Mouse (Mus musculus) ES-Bruce4 (cell line): ENCODE measurements around the gene Crygn. TPM values are rescaled to one million over a fixed set of nuclear protein-coding genes. Genes with fewer than 3 reads are reported as not detected.
A peak's percentile ranks its signal among the peaks of the same experiment; 100 is the strongest.

Source experiments
- H3K27ac ChIP-seq: 2 replicates; pipeline ENCODE4 v1.5.1; 2012; ENCODE audit warnings: low read length, inconsistent platforms; ENCODE audit not compliant: insufficient read depth
- H3K27me3 ChIP-seq: 2 replicates; pipeline ENCODE4 v1.6.1; 2012; ENCODE audit warnings: mild to moderate bottlenecking, low read length, inconsistent platforms; ENCODE audit not compliant: control insufficient read depth, poor library complexity, insufficient read depth, severe bottlenecking
- H3K36me3 ChIP-seq: 2 replicates; pipeline ENCODE4 v1.6.1; 2012; ENCODE audit warnings: inconsistent platforms, mild to moderate bottlenecking, low read length, moderate library complexity; ENCODE audit not compliant: control insufficient read depth, poor library complexity, insufficient read depth, severe bottlenecking
- H3K4me1 ChIP-seq: one replicate; pipeline ENCODE4 v1.8.1; 2011; ENCODE audit warnings: low read length; ENCODE audit not compliant: control insufficient read depth, insufficient read depth
- H3K4me3 ChIP-seq: 2 replicates; pipeline ENCODE4 v1.5.1; 2011; ENCODE audit warnings: low read depth, mild to moderate bottlenecking, low read length
- H3K9ac ChIP-seq: 2 replicates; pipeline ENCODE4 v1.6.1; 2012; ENCODE audit warnings: low read depth, mild to moderate bottlenecking, inconsistent platforms; ENCODE audit not compliant: poor library complexity, severe bottlenecking
- H3K9me3 ChIP-seq: replicated peaks from 2 replicates; pipeline ENCODE4 v1.6.1; 2012; ENCODE audit warnings: mild to moderate bottlenecking, low read length, inconsistent platforms; ENCODE audit not compliant: control insufficient read depth, poor library complexity, insufficient read depth, severe bottlenecking
- CTCF ChIP-seq: IDR thresholded peaks from one replicate; pipeline ENCODE4 v1.8.1; 2011; ENCODE audit warnings: low read depth, low read length
- EP300 ChIP-seq: IDR thresholded peaks from 2 replicates; pipeline ENCODE4 v1.6.1; 2011; ENCODE audit warnings: low read depth, low read length; ENCODE audit not compliant: insufficient read depth
- POLR2A ChIP-seq: IDR thresholded peaks from one replicate; pipeline ENCODE4 v1.8.1; 2011; ENCODE audit warnings: low read length; ENCODE audit not compliant: insufficient read depth
- polyA plus RNA-seq: library from polyadenylated mRNA; stranded (reverse); fragments of >200 nt; gene quantifications from 2 replicates; pipeline ENCODE4 v1.2.4, GENCODE M21; 2011; ENCODE audit warnings: low read depth; ENCODE audit not compliant: missing spikeins, insufficient read depth, insufficient read length

The Crygn gene
- polyA plus RNA-seq, 1 experiment = not detected

DNA sequence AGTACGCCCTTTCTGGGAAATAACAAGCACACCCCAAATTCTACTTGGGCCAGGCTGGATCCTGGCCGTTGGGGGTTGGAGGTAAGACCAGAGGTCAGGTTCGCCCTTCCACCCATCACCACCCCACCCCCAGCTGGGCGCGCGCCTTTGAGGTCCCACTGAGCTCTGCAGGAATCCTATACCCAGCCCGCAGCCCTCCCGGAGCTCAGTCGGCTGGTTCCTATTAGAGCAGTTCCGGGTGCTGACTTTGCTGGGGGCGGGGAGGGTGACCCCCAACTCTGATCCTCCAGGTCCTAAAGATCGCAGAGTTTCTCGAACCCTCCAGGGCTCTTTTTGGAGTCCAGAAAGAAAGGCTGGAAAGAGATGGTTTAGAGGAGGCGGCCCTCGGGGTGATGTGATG is 26.8 kb downstream of the Crygn start:
- no peaks in the 10 kb centered on the region for H3K9me3 ChIP-seq
- H3K9ac ChIP-seq = peak overlapping the region; percentile 74
- H3K4me1 ChIP-seq = peaks cover 4% of the 10 kb centered on the region
- peaks cover 2% of the 10 kb centered on the region; the same call in 1 of the 2 replicates for H3K36me3 ChIP-seq
- H3K4me3 ChIP-seq = peak overlapping the region; percentile 87
- H3K27me3 ChIP-seq = no peaks in the 10 kb centered on the region
- TF ChIP-seq CTCF (no peak), EP300 (no peak), POLR2A (no peak)
- no peak overlapping the region for H3K27ac ChIP-seq

GRCm38 (mm10) chr5:24730488-24730871 is 27.3 kb downstream of the Crygn start, which contains the start of gene Wdr86:
Gene Wdr86 (minus strand): TSS chr5:24730727.
- Histone ChIP-seq H3K4me3 (peak within 1 kb of the TSS; percentile 87), H3K27me3 (no peaks in the 10 kb centered on the region), H3K9me3 (no peaks in the 10 kb centered on the region), H3K9ac (peak within 1 kb of the TSS; percentile 74), H3K36me3 (peaks cover 2% of the 10 kb centered on the region; the same call in 1 of the 2 replicates), H3K27ac (no peak within 1 kb of the TSS), H3K4me1 (peaks cover 4% of the 10 kb centered on the region)
- TF ChIP-seq POLR2A (no peak), EP300 (0 out of 2 replicates have a peak, but pooled peaks have one; percentile 6)

- H3K27me3 ChIP-seq = no peaks in the 10 kb centered on the region
- H3K27ac ChIP-seq = no peak overlapping the region
- H3K36me3 ChIP-seq = peaks cover 2% of the 10 kb centered on the region; the same call in 1 of the 2 replicates
- H3K9me3 ChIP-seq = no peaks in the 10 kb centered on the region
- H3K4me3 ChIP-seq = peak overlapping the region; percentile 87
- H3K9ac ChIP-seq = peak overlapping the region; percentile 74
- TF ChIP-seq EP300 = no peak
- TF ChIP-seq POLR2A = no peak
- no peak for TF ChIP-seq CTCF
- H3K4me1 ChIP-seq = peaks cover 4% of the 10 kb centered on the region
These were observed 27.9 kb downstream of the Crygn start for GRCm38 (mm10) chr5:24729797-24730487.

DNA sequence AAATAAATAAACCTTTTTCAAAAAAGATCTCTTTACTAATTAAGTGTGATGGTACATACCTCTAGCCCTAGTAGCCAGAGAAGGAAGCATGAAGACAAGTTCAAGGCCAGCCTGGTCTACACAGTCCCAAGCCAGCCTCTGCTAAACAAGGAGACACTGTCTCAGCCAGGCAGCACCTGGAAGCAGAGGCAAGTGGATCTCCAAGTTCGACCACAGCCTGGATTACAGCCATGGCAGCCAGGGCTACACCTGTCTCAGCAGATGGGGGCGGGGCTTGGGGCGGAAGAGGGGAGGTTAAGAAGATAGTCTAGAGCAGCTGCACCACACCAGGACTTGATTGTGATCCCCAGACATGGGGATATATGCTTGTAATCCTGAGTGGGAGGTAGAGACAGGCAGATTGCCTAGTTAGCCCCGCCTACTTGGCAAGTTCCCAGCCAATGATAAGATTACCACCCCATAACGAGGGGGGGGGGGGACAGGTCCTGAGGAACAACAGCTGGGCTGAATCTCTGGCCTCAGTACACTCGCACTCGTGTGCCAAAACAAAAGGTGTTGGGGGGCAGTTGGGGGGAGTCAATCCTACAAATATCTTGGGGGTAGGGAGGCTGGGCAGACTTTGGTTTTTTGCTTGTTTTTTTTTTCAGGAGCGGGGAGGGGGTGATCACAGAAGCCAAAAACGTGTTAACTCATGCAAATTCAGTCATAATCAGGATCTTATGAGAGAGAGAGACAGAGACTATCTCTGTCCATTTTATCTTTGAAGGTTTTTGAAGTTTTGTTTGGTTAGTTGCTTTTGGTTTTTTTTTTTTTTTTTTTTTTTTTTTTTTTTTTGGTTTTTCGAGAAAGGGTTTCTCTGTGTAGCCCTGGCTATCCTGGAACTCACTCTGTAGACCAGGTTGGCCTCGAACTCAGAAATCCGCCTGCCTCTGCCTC is 30.6 kb downstream of the Crygn start:
- TF ChIP-seq EP300 = no peak
- no peak for TF ChIP-seq POLR2A
- TF ChIP-seq CTCF = no peak
- Histone ChIP-seq H3K4me3 (no peak overlapping the region), H3K9me3 (no peaks in the 10 kb centered on the region), H3K36me3 (peaks cover 2% of the 10 kb centered on the region; the same call in 1 of the 2 replicates), H3K27me3 (no peaks in the 10 kb centered on the region), H3K9ac (no peak overlapping the region), H3K4me1 (peaks cover 2% of the 10 kb centered on the region), H3K27ac (no peak overlapping the region)

DNA sequence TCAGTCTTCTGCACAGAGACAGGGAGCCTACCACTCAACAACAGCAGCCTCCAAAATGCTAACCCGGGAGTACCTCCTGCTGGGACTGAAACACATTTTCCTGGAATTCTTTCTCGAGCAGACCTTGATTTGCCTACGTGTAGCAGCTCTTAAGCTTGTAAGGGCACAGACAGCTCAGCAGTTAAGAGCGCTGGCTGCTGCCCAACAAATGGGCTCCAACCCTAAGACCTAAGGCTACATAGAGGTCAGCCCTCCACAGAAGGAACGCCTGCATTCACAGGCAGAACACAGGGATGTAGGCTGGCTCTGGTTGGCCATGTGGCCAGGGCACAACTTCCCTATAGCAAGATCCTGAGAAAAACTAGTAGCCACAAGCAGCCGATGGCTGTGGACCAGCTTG is 31.9 kb downstream of the Crygn start:
- H3K27ac ChIP-seq = no peak overlapping the region
- H3K4me1 ChIP-seq = peaks cover 2% of the 10 kb centered on the region
- no peak for TF ChIP-seq CTCF
- no peak for TF ChIP-seq POLR2A
- TF ChIP-seq EP300 = no peak
- H3K27me3 ChIP-seq = no peaks in the 10 kb centered on the region
- peaks cover 2% of the 10 kb centered on the region; the same call in 1 of the 2 replicates for H3K36me3 ChIP-seq
- H3K9me3 ChIP-seq = no peaks in the 10 kb centered on the region
- H3K9ac ChIP-seq = no peak overlapping the region
- H3K4me3 ChIP-seq = no peak overlapping the region
